Mouse (Mus musculus) right cerebral cortex, postnatal 10 days (tissue): ENCODE measurements at regions not wholly inside any gene's neighbourhood (a gene's known extent, or its start where the extent isn't known, plus 50 kb on each side); places are given as distances from the start of the nearest gene placed in this dataset.

ENCODE experiments used
- DNase-seq, 2 experiments: peaks; one replicate each; pipeline ENCODE4 v3.0.0; 2021; ENCODE audit warnings: low spot score in 2 of 2

DNA sequence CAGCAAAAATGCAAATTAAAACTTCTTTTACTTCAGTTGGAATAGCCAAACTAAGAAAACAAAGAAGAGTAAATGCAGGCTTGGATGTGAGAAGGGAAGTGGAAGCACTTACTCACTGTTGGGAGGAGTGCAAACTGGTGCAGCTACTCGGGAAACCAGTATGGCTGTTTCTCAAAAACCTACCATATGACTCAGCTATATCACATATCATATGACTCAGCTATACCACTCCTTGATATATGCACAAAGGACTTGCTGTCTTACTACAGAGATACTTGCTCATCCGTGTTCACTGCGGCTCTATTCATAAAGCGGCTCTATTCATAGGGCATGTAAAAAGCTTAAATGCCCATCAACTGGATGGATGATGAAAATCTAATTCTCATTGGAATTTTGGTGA lies 59.5 kb upstream of the Fam19a1 start:
- no peak for DNase-seq

GRCm38 (mm10) chr6:96057011-96057410 lies 55.9 kb upstream of the Fam19a1 start:
- no peak for DNase-seq

- DNase-seq, result no peak
Observed at GRCm38 (mm10) chr6:96057575-96058159, 55.3 kb upstream of the Fam19a1 start.

DNA sequence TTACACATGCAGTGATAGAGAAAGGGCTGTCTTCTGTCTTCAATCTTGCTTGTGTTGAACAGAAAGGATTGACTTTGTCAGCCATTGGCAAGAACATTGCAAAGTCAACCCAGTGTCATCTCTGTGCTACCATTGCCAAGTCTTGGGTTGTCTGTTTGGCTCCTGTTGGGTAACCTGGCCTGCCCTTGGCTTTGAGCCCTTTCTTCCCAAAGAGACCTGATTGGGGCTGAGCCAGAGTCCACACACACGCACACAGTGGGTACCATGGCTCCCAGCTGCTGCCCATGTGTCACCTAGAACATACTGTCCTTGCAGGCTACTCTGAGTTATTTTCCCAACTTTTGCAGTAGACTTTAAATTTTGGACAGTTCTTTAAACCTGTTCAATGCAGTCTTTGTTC lies 51.0 kb upstream of the Fam19a1 start:
- DNase-seq, result no peak
